Mouse (Mus musculus) myocyte (in vitro differentiated cells): Measurements from ENCODE around the gene Olfr510. TPM values are rescaled to one million over a fixed set of nuclear protein-coding genes. Genes with fewer than 3 reads are reported as not detected.
"Not testable (repeated sequence)": the region's sequence is repeated elsewhere in the genome, so short reads cannot be mapped to it uniquely, and the experiment has no call there.

ENCODE experiments used
- H3K27me3 ChIP-seq: one replicate; pipeline ENCODE4 v1.6.1; 2011; ENCODE audit not compliant: control insufficient read depth, insufficient read depth, insufficient read length
- H3K36me3 ChIP-seq: one replicate; pipeline ENCODE4 v1.6.1; 2011; ENCODE audit not compliant: control insufficient read depth, insufficient read depth
- H3K4me2 ChIP-seq: one replicate; pipeline ENCODE4 v1.6.1; 2011; ENCODE audit warnings: low read depth, control low read depth
- H3K4me3 ChIP-seq: one replicate; pipeline ENCODE4 v1.5.1; 2011; ENCODE audit warnings: mild to moderate bottlenecking, control low read depth, moderate library complexity
- H3K79me2 ChIP-seq: one replicate; pipeline ENCODE4 v1.6.1; 2011; ENCODE audit not compliant: control insufficient read depth, insufficient read depth
- H3ac ChIP-seq: one replicate; pipeline ENCODE4 v1.6.1; 2011; ENCODE audit not compliant: control insufficient read depth, insufficient read length
- CEBPB ChIP-seq: IDR thresholded peaks from 2 replicates; pipeline ENCODE4 v1.6.1; 2011; ENCODE audit warnings: mild to moderate bottlenecking, moderate library complexity; ENCODE audit not compliant: poor library complexity, insufficient read depth, severe bottlenecking
- E2F4 ChIP-seq: IDR thresholded peaks from one replicate; pipeline ENCODE4 v1.6.1; 2011; ENCODE audit warnings: mild to moderate bottlenecking, control low read depth, moderate library complexity; ENCODE audit not compliant: insufficient read depth
- MAX ChIP-seq: IDR thresholded peaks from one replicate; pipeline ENCODE4 v1.6.1; 2011; ENCODE audit warnings: low read depth, mild to moderate bottlenecking, control low read depth
- MYOD1 ChIP-seq, 3 experiments: IDR thresholded peaks; one replicate each; pipeline ENCODE4 v1.6.1; 2011; ENCODE audit warnings: control low read depth in 2 of 3, low read depth in 2 of 3, mild to moderate bottlenecking in 2 of 3, moderate library complexity in 1 of 3; ENCODE audit not compliant: insufficient read length in 2 of 3, control insufficient read depth in 1 of 3
- MYOG ChIP-seq, 3 experiments: IDR thresholded peaks; one replicate each; pipeline ENCODE4 v1.6.1; 2011; ENCODE audit warnings: control low read depth in 2 of 3, low read depth in 2 of 3, mild to moderate bottlenecking in 2 of 3; ENCODE audit not compliant: insufficient read length in 2 of 3, control insufficient read depth in 1 of 3, insufficient read depth in 1 of 3
- POLR2A ChIP-seq: IDR thresholded peaks from one replicate; pipeline ENCODE4 v1.6.1; 2011; ENCODE audit warnings: low read depth, mild to moderate bottlenecking, control low read depth, moderate library complexity; ENCODE audit not compliant: insufficient read length
- POLR2AphosphoS2 ChIP-seq: IDR thresholded peaks from one replicate; pipeline ENCODE4 v1.6.1; 2011; ENCODE audit warnings: low read depth, control low read depth; ENCODE audit not compliant: insufficient read length
- REST ChIP-seq: IDR thresholded peaks from one replicate; pipeline ENCODE4 v1.6.1; 2011; ENCODE audit warnings: mild to moderate bottlenecking, control low read depth, moderate library complexity; ENCODE audit not compliant: insufficient read depth, insufficient read length
- SRF ChIP-seq: IDR thresholded peaks from one replicate; pipeline ENCODE4 v1.6.1; 2011; ENCODE audit warnings: low read depth; ENCODE audit not compliant: control insufficient read depth, insufficient read length
- TCF12 ChIP-seq: IDR thresholded peaks from one replicate; pipeline ENCODE4 v1.6.1; 2011; ENCODE audit warnings: mild to moderate bottlenecking, control low read depth; ENCODE audit not compliant: poor library complexity, insufficient read depth, severe bottlenecking
- TCF3 ChIP-seq: IDR thresholded peaks from one replicate; pipeline ENCODE4 v1.6.1; 2011; ENCODE audit warnings: low read depth, control low read depth; ENCODE audit not compliant: insufficient read length
- USF1 ChIP-seq: IDR thresholded peaks from one replicate; pipeline ENCODE4 v1.6.1; 2011; ENCODE audit warnings: low read depth, mild to moderate bottlenecking, control low read depth, moderate library complexity
- polyA plus RNA-seq: library from polyadenylated mRNA; unstranded; fragments of >200 nt; fragmentation: generic; extraction: Trizol; gene quantifications from one replicate; pipeline ENCODE4 v1.2.1, GENCODE M21; 2012; ENCODE audit warnings: missing spikeins

Gene Olfr510
- polyA plus RNA-seq: not detected

DNA sequence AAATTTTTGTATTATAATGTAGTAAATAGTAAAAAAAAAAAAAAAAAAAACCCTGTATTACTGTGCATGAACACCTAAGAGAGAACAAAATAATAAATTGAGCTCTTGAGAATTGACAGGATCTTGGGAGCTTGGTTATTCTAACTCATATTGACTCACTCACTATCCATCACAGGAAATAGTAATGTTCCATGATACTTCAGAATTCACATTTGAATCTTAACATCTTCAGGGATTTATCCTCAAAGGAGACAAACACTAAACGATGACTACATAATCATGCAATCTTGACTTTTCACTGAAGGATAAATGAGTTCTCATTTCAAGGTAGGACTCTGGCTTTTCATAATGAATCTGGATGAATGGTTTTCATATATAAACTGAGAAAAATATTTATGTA, at the start of gene Olfr510:
Olfr510 (plus strand) TSS at position 301 of the 400 bp plus-strand sequence.
- no peak for TF ChIP-seq POLR2A
- TF ChIP-seq E2F4: no peak
- no peak for TF ChIP-seq SRF
- TF ChIP-seq MYOG (IDR thresholded peaks at IDR 0.05; ENCODE audit: control insufficient read depth in 1 of 3, insufficient read depth in 1 of 3, insufficient read length in 2 of 3, low read depth in 2 of 3): no peak
- no peak within 1 kb of the TSS for H3K4me2 ChIP-seq
- H3K36me3 ChIP-seq: no peaks in the 10 kb centered on the region
- no peaks in the 10 kb centered on the region for H3K79me2 ChIP-seq
- no peaks in the 10 kb centered on the region for H3K27me3 ChIP-seq
- H3K4me3 ChIP-seq: no peak within 1 kb of the TSS
- H3ac ChIP-seq: no peak within 1 kb of the TSS

GRCm38 (mm10) chr7:108616781-108617180, 49.4 kb upstream of the Olfr510 start:
- not testable (repeated sequence) for H3K4me3 ChIP-seq, H3K4me2 ChIP-seq, H3ac ChIP-seq, H3K79me2 ChIP-seq, H3K27me3 ChIP-seq, H3K36me3 ChIP-seq

GRCm38 (mm10) chr7:108621514-108621913, 44.7 kb upstream of the Olfr510 start, which contains the start of gene Olfr507:
Gene Olfr507, plus strand, starts transcription at chr7:108621814.
- TF ChIP-seq POLR2A: no peak
- no peak for TF ChIP-seq MYOD1 (IDR thresholded peaks at IDR 0.05; ENCODE audit: control insufficient read depth in 1 of 3, insufficient read length in 2 of 3, low read depth in 2 of 3)
- no peak for TF ChIP-seq POLR2AphosphoS2
- no peaks in the 10 kb centered on the region for H3K36me3 ChIP-seq
- H3K27me3 ChIP-seq: no peaks in the 10 kb centered on the region
- H3K4me2 ChIP-seq: no peak within 1 kb of the TSS
- no peak within 1 kb of the TSS for H3ac ChIP-seq
- H3K4me3 ChIP-seq: no peak within 1 kb of the TSS
- H3K79me2 ChIP-seq: no peaks in the 10 kb centered on the region

DNA sequence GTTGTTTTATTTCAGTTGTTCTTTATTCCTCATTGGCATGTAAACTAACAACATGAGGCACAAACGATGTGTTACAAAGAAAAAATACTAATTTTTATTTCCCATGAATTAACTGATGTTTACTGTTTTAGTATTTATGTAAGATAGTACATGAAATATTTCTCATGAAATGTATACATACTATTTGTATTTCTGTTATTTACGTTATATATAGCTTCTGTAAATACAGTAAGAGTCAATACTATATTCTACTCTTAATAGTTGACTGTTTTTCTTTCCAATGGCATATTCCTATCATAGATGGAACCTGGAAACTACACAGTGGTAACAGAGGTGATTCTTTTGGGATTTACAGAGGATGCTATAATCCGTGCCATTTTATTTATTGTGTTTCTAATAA, 36.5 kb upstream of the Olfr510 start, which contains the start of gene Olfr508:
Olfr508 (plus strand) TSS at position 301 of the 400 bp plus-strand sequence.
- Histone ChIP-seq H3K27me3 (no peaks in the 10 kb centered on the region), H3K79me2 (no peaks in the 10 kb centered on the region), H3ac (no peak within 1 kb of the TSS), H3K4me3 (no peak within 1 kb of the TSS), H3K36me3 (no peaks in the 10 kb centered on the region), H3K4me2 (no peak within 1 kb of the TSS)
- TF ChIP-seq SRF: no peak
- no peak for TF ChIP-seq MAX
- no peak for TF ChIP-seq MYOD1 (IDR thresholded peaks at IDR 0.05; ENCODE audit: control insufficient read depth in 1 of 3, insufficient read length in 2 of 3, low read depth in 2 of 3)
- no peak for TF ChIP-seq POLR2AphosphoS2
- TF ChIP-seq MYOG (IDR thresholded peaks at IDR 0.05; ENCODE audit: control insufficient read depth in 1 of 3, insufficient read depth in 1 of 3, insufficient read length in 2 of 3, low read depth in 2 of 3): no peak
- no peak for TF ChIP-seq POLR2A
- no peak for TF ChIP-seq CEBPB
- TF ChIP-seq TCF12: no peak
- TF ChIP-seq TCF3: no peak
- TF ChIP-seq REST: no peak
- TF ChIP-seq E2F4: no peak
- no peak for TF ChIP-seq USF1

DNA sequence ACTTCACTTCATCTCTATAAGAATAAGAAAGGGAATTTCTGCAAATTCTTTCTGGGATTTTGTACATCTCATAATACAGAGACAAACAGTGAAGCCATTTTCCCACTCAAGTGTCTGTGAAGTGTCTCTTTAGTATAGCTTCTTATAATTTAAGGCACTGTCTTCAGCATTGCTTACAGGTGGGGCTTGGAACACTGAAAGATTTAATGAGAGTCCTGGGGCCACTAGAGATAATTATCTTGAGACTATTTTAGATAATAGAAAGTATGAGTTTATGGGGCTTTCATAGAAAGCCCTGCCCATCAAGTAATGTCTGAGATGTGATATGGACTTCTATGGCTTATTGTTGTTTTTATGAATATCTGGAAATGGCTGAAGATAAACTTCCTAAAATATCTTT, 14.4 kb upstream of the Olfr510 start, which contains the start of gene Olfr509:
Olfr509 (minus strand) TSS at position 101 of the 400 bp plus-strand sequence.
- Histone ChIP-seq H3K27me3 (no peaks in the 10 kb centered on the region), H3K36me3 (no peaks in the 10 kb centered on the region), H3K4me3 (no peak within 1 kb of the TSS), H3K79me2 (no peaks in the 10 kb centered on the region), H3K4me2 (no peak within 1 kb of the TSS), H3ac (no peak within 1 kb of the TSS)
- TF ChIP-seq MYOG (IDR thresholded peaks at IDR 0.05; ENCODE audit: control insufficient read depth in 1 of 3, insufficient read depth in 1 of 3, insufficient read length in 2 of 3, low read depth in 2 of 3) (no peak), POLR2AphosphoS2 (no peak), POLR2A (no peak), USF1 (no peak), TCF12 (no peak), E2F4 (no peak), REST (no peak), SRF (no peak), MAX (no peak)

DNA sequence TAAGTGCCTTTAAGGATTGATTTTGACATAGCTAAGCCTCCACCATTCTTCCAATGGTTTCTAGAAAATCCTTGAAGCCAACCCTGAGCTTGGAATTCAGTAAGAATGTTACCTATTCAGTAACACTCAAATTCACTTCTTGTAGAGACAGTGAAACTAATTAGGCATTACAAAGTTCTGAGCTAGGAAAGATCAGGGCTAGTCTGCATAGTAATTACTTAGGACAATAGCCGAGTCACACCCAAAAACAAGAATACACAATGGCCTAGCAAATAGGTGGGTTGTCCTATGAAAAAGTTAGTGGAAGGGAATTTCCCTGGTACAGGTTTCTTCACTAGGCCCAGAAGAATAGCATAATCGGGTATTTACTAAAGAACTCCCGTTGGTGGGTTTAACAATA, 3.8 kb upstream of the Olfr510 start:
- no peak overlapping the region for H3K4me3 ChIP-seq
- H3K27me3 ChIP-seq: no peaks in the 10 kb centered on the region
- TF ChIP-seq REST (no peak), TCF3 (no peak), MAX (no peak), SRF (no peak), MYOD1 (IDR thresholded peaks at IDR 0.05; ENCODE audit: control insufficient read depth in 1 of 3, insufficient read length in 2 of 3, low read depth in 2 of 3) (no peak), USF1 (no peak), MYOG (IDR thresholded peaks at IDR 0.05; ENCODE audit: control insufficient read depth in 1 of 3, insufficient read depth in 1 of 3, insufficient read length in 2 of 3, low read depth in 2 of 3) (no peak), CEBPB (no peak), TCF12 (no peak), POLR2AphosphoS2 (no peak), E2F4 (no peak), POLR2A (no peak)
- H3ac ChIP-seq: no peak overlapping the region
- no peaks in the 10 kb centered on the region for H3K79me2 ChIP-seq
- no peaks in the 10 kb centered on the region for H3K36me3 ChIP-seq
- no peak overlapping the region for H3K4me2 ChIP-seq
